Mouse (Mus musculus) testis, postnatal 14 days (tissue): Measurements from ENCODE around the gene Rapgef5.
A peak's percentile ranks its signal among the peaks of the same experiment; 100 is the strongest.

Source experiments
- DNase-seq: peaks from one replicate; pipeline ENCODE4 v3.0.0; 2021; ENCODE audit warnings: low spot score

Gene Rapgef5

GRCm38 (mm10) chr12:117531106-117531505 lies 14.8 kb downstream of the Rapgef5 start:
- DNase-seq = no peak

- no peak for DNase-seq
Observed at GRCm38 (mm10) chr12:117533176-117534086, 17.2 kb downstream of the Rapgef5 start.

- peak; percentile 54 for DNase-seq
Observed at GRCm38 (mm10) chr12:117534087-117534751, 17.9 kb downstream of the Rapgef5 start.

- no peak for DNase-seq
Observed at GRCm38 (mm10) chr12:117540352-117540751, 24.1 kb downstream of the Rapgef5 start.

- no peak for DNase-seq
Observed at GRCm38 (mm10) chr12:117545277-117545676, 29.0 kb downstream of the Rapgef5 start.

GRCm38 (mm10) chr12:117553353-117553752 lies 37.1 kb downstream of the Rapgef5 start:
- no peak for DNase-seq

- DNase-seq = no peak
Observed at GRCm38 (mm10) chr12:117554612-117555063, 38.4 kb downstream of the Rapgef5 start.

- DNase-seq = no peak
Observed at GRCm38 (mm10) chr12:117560450-117560849, 44.2 kb downstream of the Rapgef5 start.

GRCm38 (mm10) chr12:117561411-117562059 lies 45.3 kb downstream of the Rapgef5 start:
- DNase-seq = no peak

- DNase-seq = no peak
Observed at GRCm38 (mm10) chr12:117562085-117562484, 45.8 kb downstream of the Rapgef5 start.

GRCm38 (mm10) chr12:117563859-117564258 lies 47.6 kb downstream of the Rapgef5 start:
- no peak for DNase-seq

GRCm38 (mm10) chr12:117566298-117566697 lies 50.0 kb downstream of the Rapgef5 start:
- no peak for DNase-seq

GRCm38 (mm10) chr12:117569671-117570070 lies 53.4 kb downstream of the Rapgef5 start:
- DNase-seq = no peak

GRCm38 (mm10) chr12:117584256-117584655 lies 68.0 kb downstream of the Rapgef5 start:
- DNase-seq = no peak

GRCm38 (mm10) chr12:117585390-117585789 lies 69.1 kb downstream of the Rapgef5 start:
- DNase-seq = no peak

GRCm38 (mm10) chr12:117586124-117586523 lies 69.8 kb downstream of the Rapgef5 start:
- peak; percentile 12 for DNase-seq

- no peak for DNase-seq
Observed at GRCm38 (mm10) chr12:117589186-117589585, 72.9 kb downstream of the Rapgef5 start.

- no peak for DNase-seq
Observed at GRCm38 (mm10) chr12:117592019-117592418, 75.7 kb downstream of the Rapgef5 start.

GRCm38 (mm10) chr12:117592583-117592982 lies 76.3 kb downstream of the Rapgef5 start:
- no peak for DNase-seq

GRCm38 (mm10) chr12:117595179-117595578 lies 78.9 kb downstream of the Rapgef5 start:
- no peak for DNase-seq

- no peak for DNase-seq
Observed at GRCm38 (mm10) chr12:117598190-117598589, 81.9 kb downstream of the Rapgef5 start.

- no peak for DNase-seq
Observed at GRCm38 (mm10) chr12:117605966-117606365, 89.7 kb downstream of the Rapgef5 start.

GRCm38 (mm10) chr12:117612715-117613114 lies 96.4 kb downstream of the Rapgef5 start:
- no peak for DNase-seq
